Mouse (Mus musculus) mouse embryonic stem cell (cell line): ENCODE measurements around the gene Nup98.

Source experiments
- in situ Hi-C, 2 experiments: fragments of 300-500 bp; cut with MboI; formaldehyde crosslinking; loops; 1 replicate in 1 of 2; 3 replicates in 1 of 2; pipeline ENCODE4 v1.14.3; 2019 to 2020; ENCODE audit warnings: low sequenced_read_pairs in 2 of 2, low pct_unique_long_range_greater_than_20kb in 1 of 2, mixed read lengths in 1 of 2; ENCODE audit not compliant: unreplicated experiment in 1 of 2

The Nup98 gene

GRCm38 (mm10) chr7:102170300-102170699 lies 39.7 kb downstream of the Nup98 start:
- in situ Hi-C loops, result no loop called here

GRCm38 (mm10) chr7:102153691-102154090 lies 56.3 kb downstream of the Nup98 start:
- in situ Hi-C loops, result no loop called here

DNA sequence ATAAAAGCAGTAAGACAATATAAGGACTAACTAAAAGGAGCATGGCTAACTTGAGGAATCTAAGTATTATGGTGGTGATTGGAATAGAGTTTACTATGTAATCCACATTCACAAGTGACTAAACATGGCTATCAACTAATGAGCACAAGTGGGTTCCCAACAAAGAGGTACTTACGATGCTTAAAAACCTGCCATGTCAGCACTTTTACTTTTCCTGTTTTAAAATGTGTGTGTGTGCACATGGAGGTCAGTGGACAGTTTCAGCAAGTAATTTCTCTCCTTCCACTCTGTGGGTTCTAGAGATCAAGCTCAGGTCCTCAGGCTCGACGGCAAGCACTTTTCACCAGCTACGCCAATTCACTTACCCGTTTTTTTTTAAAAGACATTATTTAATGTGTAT lies 72.1 kb downstream of the Nup98 start:
- in situ Hi-C loops, result loop anchor here (25.0 kb wide), 1 partner anchor 324 kb away; no protein-coding TSS in a partner anchor

DNA sequence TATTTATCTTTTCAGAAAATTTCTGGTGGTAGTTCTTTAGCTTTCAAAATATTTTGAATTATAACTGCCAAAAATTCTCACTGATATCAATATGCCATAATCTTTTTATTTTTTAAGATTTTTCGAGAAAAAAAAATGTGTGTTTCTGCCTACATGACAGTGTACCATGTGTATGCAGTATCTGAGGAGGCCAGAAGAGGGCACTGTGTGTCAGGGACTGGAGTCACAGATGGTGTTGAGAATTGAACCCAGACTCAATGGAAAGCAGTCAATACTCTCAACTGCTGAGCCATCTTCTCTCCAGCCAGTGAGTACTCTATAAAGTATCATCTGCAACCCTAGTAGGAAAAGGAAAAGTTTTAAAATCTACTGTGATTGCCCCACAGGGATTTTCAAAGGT lies 72.5 kb downstream of the Nup98 start:
- in situ Hi-C loops, result loop anchor here (25.0 kb wide), 1 partner anchor 325 kb away; no protein-coding TSS in a partner anchor

DNA sequence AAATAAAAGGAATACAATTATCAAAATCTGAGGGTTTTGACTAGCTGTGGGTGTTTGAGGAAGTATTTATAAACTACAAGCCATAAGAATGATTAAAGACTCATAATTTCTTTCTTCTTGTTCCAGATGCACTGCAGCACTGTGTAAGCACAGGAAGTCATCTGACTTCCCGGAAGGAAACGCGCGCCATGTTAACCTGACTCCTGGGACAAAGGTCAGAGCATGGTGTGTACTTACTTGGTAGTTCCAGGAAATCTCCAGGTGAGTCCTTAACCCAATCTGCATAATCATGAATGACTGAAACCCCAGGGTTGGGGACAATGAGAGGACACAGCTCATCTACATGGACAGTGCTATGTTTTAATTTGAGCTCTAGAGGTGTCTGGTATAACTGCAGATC lies 77.6 kb downstream of the Nup98 start:
- in situ Hi-C loops, result loop anchor here (25.0 kb wide), 1 partner anchor 330 kb away; no protein-coding TSS in a partner anchor

DNA sequence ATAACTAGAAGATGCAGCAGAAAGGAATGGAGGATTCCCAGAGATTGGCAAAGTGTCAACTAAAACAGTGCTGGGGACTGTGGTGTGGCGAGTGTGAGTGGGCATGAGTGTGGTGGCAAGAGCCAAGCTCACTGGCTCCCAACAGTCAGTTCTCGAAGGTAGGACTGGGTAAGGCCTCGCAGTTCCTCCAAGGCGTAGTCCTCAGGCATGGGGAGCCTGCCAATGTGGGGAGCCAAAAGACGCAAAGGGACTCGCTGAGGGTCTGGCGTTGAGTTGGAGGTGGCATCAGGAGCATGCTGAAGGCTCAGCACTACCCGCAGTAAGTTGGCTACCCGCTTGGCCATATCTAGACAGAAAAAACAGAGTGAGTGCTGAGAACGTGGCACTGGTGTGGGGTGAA lies 89.7 kb downstream of the Nup98 start:
- in situ Hi-C loops, result no loop called here

- in situ Hi-C loops, result no loop called here
These were observed 92.6 kb downstream of the Nup98 start for GRCm38 (mm10) chr7:102117382-102117781.

- in situ Hi-C loops, result no loop called here
These were observed 93.2 kb downstream of the Nup98 start, which contains the start of gene Chrna10 for GRCm38 (mm10) chr7:102116579-102117331. TSS of gene Chrna10 (minus strand) at chr7:102116828.

- in situ Hi-C loops, result no loop called here
These were observed 96.7 kb downstream of the Nup98 start for GRCm38 (mm10) chr7:102113151-102113729.

DNA sequence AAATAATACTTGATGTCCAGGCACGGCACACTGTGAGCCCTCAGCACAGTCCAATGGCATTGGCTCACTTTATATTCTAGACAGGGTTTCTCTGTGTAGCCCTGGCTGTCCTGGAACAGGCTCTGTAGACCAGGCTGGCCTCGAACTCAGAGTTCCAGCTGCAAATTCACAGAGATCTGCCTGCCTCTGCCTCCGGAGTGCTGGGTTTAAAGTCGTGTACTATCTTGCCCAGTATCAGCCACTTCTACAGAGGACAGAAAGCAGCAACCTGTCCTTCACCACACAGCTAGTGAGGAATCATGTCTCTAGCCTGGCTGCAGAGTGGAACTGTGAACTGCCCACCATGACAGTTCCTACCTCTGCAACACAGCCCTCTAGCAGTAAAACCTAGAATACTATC lies 100.2 kb downstream of the Nup98 start:
- in situ Hi-C loops, result no loop called here

DNA sequence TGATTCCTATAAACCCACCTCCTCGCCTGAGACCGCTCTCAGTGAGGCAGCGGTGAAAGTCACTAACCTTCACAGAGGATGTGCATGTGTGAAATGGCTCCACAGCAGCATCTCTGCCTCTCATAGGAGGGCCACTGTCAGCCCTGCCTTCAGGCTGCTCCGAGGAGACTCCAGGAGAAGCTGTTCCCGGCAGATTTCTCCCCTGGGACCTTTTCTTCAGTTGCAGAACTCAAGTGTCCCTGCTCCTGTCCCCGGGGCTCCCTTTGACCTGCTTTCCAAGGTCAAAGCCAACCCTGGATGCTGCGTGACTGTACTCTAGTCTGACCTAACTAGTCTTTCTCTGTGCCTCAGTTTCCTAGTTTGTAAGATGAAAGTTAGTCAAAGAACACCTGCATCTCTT lies 100.8 kb downstream of the Nup98 start, which contains the start of gene Art5:
Gene Art5, minus strand, starts transcription at position 319 of the 400 bp plus-strand sequence.
- in situ Hi-C loops, result no loop called here

- in situ Hi-C loops, result no loop called here
These were observed 101.8 kb downstream of the Nup98 start for GRCm38 (mm10) chr7:102108206-102108605.

GRCm38 (mm10) chr7:102106700-102107141 lies 103.3 kb downstream of the Nup98 start:
- in situ Hi-C loops, result no loop called here

- in situ Hi-C loops, result no loop called here
These were observed 105.8 kb downstream of the Nup98 start for GRCm38 (mm10) chr7:102104126-102104525.

GRCm38 (mm10) chr7:102103555-102103954 lies 106.4 kb downstream of the Nup98 start:
- in situ Hi-C loops, result no loop called here

GRCm38 (mm10) chr7:102102696-102103095 lies 107.3 kb downstream of the Nup98 start:
- in situ Hi-C loops, result no loop called here

GRCm38 (mm10) chr7:102102241-102102640 lies 107.7 kb downstream of the Nup98 start:
- in situ Hi-C loops, result no loop called here

DNA sequence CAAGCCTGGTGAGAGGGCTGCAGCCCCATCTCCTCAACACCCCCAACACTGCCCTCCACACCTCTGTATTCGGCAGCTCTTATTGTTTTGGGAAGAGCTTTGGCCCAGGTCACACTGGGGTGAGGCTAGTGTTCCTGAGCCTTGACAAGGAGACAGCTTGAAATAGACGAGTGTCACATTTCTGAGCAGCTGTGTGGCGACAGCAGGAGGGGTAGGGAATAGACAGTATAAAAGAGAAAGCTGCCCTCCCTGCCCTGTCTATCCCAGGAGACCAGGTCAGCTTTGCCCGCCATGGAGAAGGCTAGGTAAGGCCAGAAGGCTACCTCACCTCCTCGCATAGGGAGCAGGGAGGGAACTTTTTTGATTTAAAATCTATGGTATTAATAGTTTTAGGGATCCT lies 108.5 kb downstream of the Nup98 start, which contains the start of gene Art1:
Gene Art1, plus strand, starts transcription at position 257 of the 400 bp plus-strand sequence.
- in situ Hi-C loops, result no loop called here

GRCm38 (mm10) chr7:102100868-102101267 lies 109.1 kb downstream of the Nup98 start:
- in situ Hi-C loops, result no loop called here
